Mouse (Mus musculus) CH12.LX (cell line): ENCODE results near the gene Ppcs. TPM values are rescaled to one million over a fixed set of nuclear protein-coding genes. Genes with fewer than 3 reads are reported as not detected.

Source experiments
- DNase-seq: peaks from one replicate; pipeline ENCODE4 v3.0.0-alpha.2; 2013; ENCODE audit errors: extremely low read depth
- H3K27ac ChIP-seq: 2 replicates; pipeline ENCODE4 v1.5.1; 2012; ENCODE audit warnings: low read depth, mild to moderate bottlenecking, control low read depth, moderate library complexity; ENCODE audit not compliant: insufficient read depth
- H3K27me3 ChIP-seq: replicated peaks from 2 replicates; pipeline ENCODE3; 2012; ENCODE audit warnings: inconsistent platforms
- H3K36me3 ChIP-seq, 2 experiments: replicated peaks in 1 of 2; 2 replicates each; pipeline versions ENCODE3 to v1.6.1; 2012; ENCODE audit warnings: inconsistent platforms in 1 of 2, low read length in 1 of 2, mild to moderate bottlenecking in 1 of 2, mixed read lengths in 1 of 2, moderate library complexity in 1 of 2; ENCODE audit not compliant: control insufficient read depth in 1 of 2, insufficient read depth in 1 of 2
- H3K4me1 ChIP-seq, 2 experiments: 2 replicates each; pipeline ENCODE4 v1.6.1; 2012; ENCODE audit warnings: inconsistent platforms in 1 of 2, moderate library complexity in 1 of 2; ENCODE audit not compliant: insufficient read depth in 2 of 2, control insufficient read depth in 1 of 2
- H3K4me2 ChIP-seq: 2 replicates; pipeline ENCODE4 v1.6.1; 2012; ENCODE audit warnings: low read depth, mild to moderate bottlenecking, control low read depth; ENCODE audit not compliant: poor library complexity, insufficient read depth, severe bottlenecking
- H3K4me3 ChIP-seq, 3 experiments: fragments of 150-350 bp in 1 of 3; sonication (generic) in 1 of 3; replicated peaks in 1 of 3; 2 replicates each; pipeline versions ENCODE3 to v1.5.1; 2011 to 2012; ENCODE audit warnings: low read depth in 2 of 3, low read length in 2 of 3, mild to moderate bottlenecking in 2 of 3, moderate library complexity in 2 of 3, control low read depth in 1 of 3, improper control_type of control experiment in 1 of 3, inconsistent platforms in 1 of 3, mixed read lengths in 1 of 3; ENCODE audit not compliant: poor library complexity in 1 of 3
- H3K79me2 ChIP-seq: replicated peaks from 2 replicates; pipeline ENCODE4 v1.6.1; 2012; ENCODE audit warnings: mild to moderate bottlenecking, moderate library complexity; ENCODE audit not compliant: control insufficient read depth, poor library complexity, insufficient read depth, severe bottlenecking; ENCODE audit errors: extremely low read depth
- H3K9ac ChIP-seq: 2 replicates; pipeline ENCODE4 v1.6.1; 2012; ENCODE audit warnings: low read depth, mild to moderate bottlenecking, control low read depth, moderate library complexity; ENCODE audit not compliant: insufficient read depth
- H3K9me3 ChIP-seq: replicated peaks from 2 replicates; pipeline ENCODE3; 2012; ENCODE audit warnings: low read length, inconsistent platforms, mixed read lengths
- BHLHE40 ChIP-seq: IDR thresholded peaks from 2 replicates; pipeline ENCODE4 v1.6.1; 2011; ENCODE audit warnings: mild to moderate bottlenecking, low read depth, low read length, improper control_type of control experiment
- CHD2 ChIP-seq: IDR thresholded peaks from 2 replicates; pipeline ENCODE4 v1.6.1; 2011; ENCODE audit warnings: low read length, improper control_type of control experiment
- CTCF ChIP-seq, 2 experiments: IDR thresholded peaks in 1 of 2; conservative IDR thresholded peaks in 1 of 2; 2 replicates each; pipeline ENCODE4 v1.5.1; 2011 to 2012; ENCODE audit warnings: low read depth in 2 of 2, low read length in 2 of 2, improper control_type of control experiment in 1 of 2, inconsistent platforms in 1 of 2, mild to moderate bottlenecking in 1 of 2, moderate library complexity in 1 of 2
- E2F4 ChIP-seq: IDR thresholded peaks from 2 replicates; pipeline ENCODE4 v1.6.1; 2011; ENCODE audit warnings: low read depth, low read length, improper control_type of control experiment; ENCODE audit not compliant: insufficient replicate concordance
- ELF1 ChIP-seq: IDR thresholded peaks from 2 replicates; pipeline ENCODE4 v1.6.1; 2014; ENCODE audit warnings: low read depth, mild to moderate bottlenecking, inconsistent platforms, low read length, improper control_type of control experiment
- EP300 ChIP-seq: IDR thresholded peaks from 2 replicates; pipeline ENCODE4 v1.6.1; 2011; ENCODE audit warnings: low read length, improper control_type of control experiment
- ETS1 ChIP-seq: conservative IDR thresholded peaks from 2 replicates; pipeline ENCODE4 v1.6.1; 2012; ENCODE audit warnings: low read depth, mild to moderate bottlenecking, inconsistent platforms, low read length, improper control_type of control experiment, moderate library complexity
- GABPA ChIP-seq: IDR thresholded peaks from 2 replicates; pipeline ENCODE4 v1.6.1; 2012; ENCODE audit warnings: low read depth, low read length, improper control_type of control experiment, inconsistent platforms; ENCODE audit not compliant: insufficient replicate concordance
- HCFC1 ChIP-seq: IDR thresholded peaks from 2 replicates; pipeline ENCODE4 v1.6.1; 2012; ENCODE audit warnings: low read depth, mild to moderate bottlenecking, inconsistent platforms, low read length, improper control_type of control experiment
- IRF4 ChIP-seq: IDR thresholded peaks from 2 replicates; pipeline ENCODE4 v1.6.1; 2014; ENCODE audit warnings: low read depth, mild to moderate bottlenecking, inconsistent platforms, low read length, improper control_type of control experiment
- MAX ChIP-seq: IDR thresholded peaks from 2 replicates; pipeline ENCODE4 v1.6.1; 2011; ENCODE audit warnings: low read length, improper control_type of control experiment
- MAZ ChIP-seq: IDR thresholded peaks from 2 replicates; pipeline ENCODE4 v1.6.1; 2012; ENCODE audit warnings: low read depth, mild to moderate bottlenecking, inconsistent platforms, low read length, improper control_type of control experiment, moderate library complexity
- MEF2A ChIP-seq: IDR thresholded peaks from 2 replicates; pipeline ENCODE4 v1.6.1; 2014; ENCODE audit warnings: low read depth, mild to moderate bottlenecking, inconsistent platforms, low read length, improper control_type of control experiment, borderline replicate concordance
- MXI1 ChIP-seq: IDR thresholded peaks from 2 replicates; pipeline ENCODE4 v1.6.1; 2011; ENCODE audit warnings: mild to moderate bottlenecking, low read depth, low read length, improper control_type of control experiment
- MYC ChIP-seq: IDR thresholded peaks from 2 replicates; pipeline ENCODE4 v1.6.1; 2011; ENCODE audit warnings: low read depth, mild to moderate bottlenecking, improper control_type of control experiment, low read length
- NELFE ChIP-seq: IDR thresholded peaks from 2 replicates; pipeline ENCODE4 v1.6.1; 2011; ENCODE audit warnings: low read depth, low read length, improper control_type of control experiment
- POLR2A ChIP-seq: IDR thresholded peaks from 2 replicates; pipeline ENCODE4 v1.6.1; 2011; ENCODE audit warnings: low read depth, mild to moderate bottlenecking, improper control_type of control experiment, low read length
- POLR2AphosphoS2 ChIP-seq: IDR thresholded peaks from 2 replicates; pipeline ENCODE4 v1.6.1; 2011; ENCODE audit warnings: low read depth, low read length, improper control_type of control experiment
- RAD21 ChIP-seq: IDR thresholded peaks from 2 replicates; pipeline ENCODE4 v1.6.1; 2011; ENCODE audit warnings: low read depth, mild to moderate bottlenecking, low read length, improper control_type of control experiment, moderate library complexity
- SIN3A ChIP-seq: IDR thresholded peaks from 2 replicates; pipeline ENCODE4 v1.6.1; 2012; ENCODE audit warnings: low read length, improper control_type of control experiment, inconsistent platforms
- SMC3 ChIP-seq: IDR thresholded peaks from 2 replicates; pipeline ENCODE4 v1.6.1; 2011; ENCODE audit warnings: low read depth, low read length, improper control_type of control experiment
- TBP ChIP-seq: conservative IDR thresholded peaks from 2 replicates; pipeline ENCODE4 v1.6.1; 2011; ENCODE audit warnings: low read depth, low read length, improper control_type of control experiment
- TCF12 ChIP-seq: IDR thresholded peaks from 2 replicates; pipeline ENCODE4 v1.6.1; 2014; ENCODE audit warnings: low read depth, mild to moderate bottlenecking, inconsistent platforms, low read length, improper control_type of control experiment
- USF1 ChIP-seq: IDR thresholded peaks from 2 replicates; pipeline ENCODE4 v1.6.1; 2014; ENCODE audit warnings: low read depth, mild to moderate bottlenecking, inconsistent platforms, low read length, improper control_type of control experiment
- ZKSCAN1 ChIP-seq: IDR thresholded peaks from 2 replicates; pipeline ENCODE4 v1.6.1; 2012; ENCODE audit warnings: low read depth, inconsistent platforms, low read length, improper control_type of control experiment, borderline replicate concordance
- ZMIZ1 ChIP-seq: IDR thresholded peaks from 2 replicates; pipeline ENCODE4 v1.6.1; 2012; ENCODE audit warnings: low read depth, mild to moderate bottlenecking, inconsistent platforms, low read length, improper control_type of control experiment
- ZNF384 ChIP-seq: IDR thresholded peaks from 2 replicates; pipeline ENCODE4 v1.6.1; 2012; ENCODE audit warnings: low read depth, low read length, improper control_type of control experiment, inconsistent platforms
- dilution Hi-C: fragments of 300-500 bp; cut with MboI; formaldehyde crosslinking; loops from 2 replicates; pipeline ENCODE4 v1.14.3; 2020; ENCODE audit warnings: low sequenced_read_pairs; ENCODE audit not compliant: extremely low pct_unique_long_range_greater_than_20kb, extremely low pct_ligation_motif_present
- in situ Hi-C: fragments of 300-500 bp; cut with MboI; formaldehyde crosslinking; loops from 3 replicates; pipeline ENCODE4 v1.14.3; 2019; ENCODE audit warnings: low sequenced_read_pairs, low pct_ligation_motif_present, low pct_unique_long_range_greater_than_20kb, mixed read lengths
- polyA plus RNA-seq: library from polyadenylated mRNA; unstranded; fragments of >175 nt; gene quantifications from 2 replicates; pipeline ENCODE4 v1.2.1, GENCODE M21; 2012; ENCODE audit warnings: low read depth; ENCODE audit not compliant: insufficient read length
- total RNA-seq, 2 experiments: library from RNA; depleted of rRNA; stranded (reverse); fragments of 300-350 nt in 1 of 2; fragments of >200 nt in 1 of 2; gene quantifications; 2 replicates each; pipeline ENCODE4 v1.2.3; 2012 to 2014

The Ppcs gene
- total and polyA plus RNA-seq, 3 experiments = 14.7 to 22.7 (median 19.3) TPM

DNA sequence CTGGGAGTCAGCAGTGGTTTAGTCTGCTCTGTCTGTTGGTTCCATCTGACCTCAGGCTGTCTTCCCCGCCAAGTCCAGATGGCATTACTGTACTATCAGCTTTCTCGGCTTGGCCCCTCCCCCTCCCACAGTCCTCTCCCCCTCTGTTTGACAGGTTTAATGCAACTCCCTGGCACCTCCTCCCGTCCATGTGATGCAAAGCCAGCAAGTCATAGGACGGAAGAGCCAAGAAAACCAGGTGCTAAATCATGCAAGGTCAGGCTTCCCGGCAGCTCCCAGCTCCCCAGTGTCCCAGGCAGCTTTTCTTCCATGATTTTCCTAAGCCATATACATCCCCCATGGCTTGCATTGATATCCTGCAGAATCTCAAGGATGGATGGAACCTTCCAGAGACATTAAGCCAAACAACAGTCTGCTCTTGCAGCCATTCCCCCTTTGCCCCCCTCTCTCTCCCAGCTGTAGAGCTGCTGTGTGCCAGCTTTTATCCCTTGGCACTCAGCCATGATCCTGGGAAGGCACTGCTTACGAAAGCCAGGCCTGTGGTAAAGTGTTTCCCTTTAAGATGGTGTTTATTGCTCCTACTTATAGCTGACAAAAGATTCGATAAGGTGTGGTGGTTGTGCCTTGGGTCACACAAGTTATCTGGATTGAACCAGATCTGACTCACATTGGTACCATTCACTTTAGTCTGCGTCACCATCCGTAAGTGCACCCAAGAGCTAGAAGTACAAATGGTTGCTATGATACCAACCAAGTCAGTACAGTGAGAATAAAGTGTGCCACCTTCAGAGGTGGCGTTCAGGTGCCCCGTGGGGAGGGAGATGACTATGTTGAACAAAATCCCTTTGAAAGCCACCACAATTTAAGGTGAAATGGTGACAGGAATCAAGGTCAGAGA lies 40.9 kb upstream of the Ppcs start:
- Histone ChIP-seq H3K27me3 (no peaks in the 10 kb centered on the region), H3K4me1 (peaks cover 26 to 72% of the 10 kb centered on the region in 2 experiments), H3K9me3 (no peaks in the 10 kb centered on the region), H3K79me2 (no peaks in the 10 kb centered on the region), H3K4me2 (peak overlapping the region; percentile 90)
- DNase-seq = peak; percentile 90
- TF ChIP-seq E2F4 (no peak), ZNF384 (no peak), ELF1 (peak; percentile 54; the same call in 1 of the 2 replicates), ZMIZ1 (no peak; the same call in 1 of the 2 replicates), BHLHE40 (peak; percentile 24; the same call in 1 of the 2 replicates), POLR2A (peak; percentile 67), SMC3 (peak; percentile 46), ETS1 (peak; percentile 41; the same call in 1 of the 2 replicates), MEF2A (no peak; the same call in 1 of the 2 replicates), EP300 (no peak), USF1 (peak; percentile 61), CTCF (conservative IDR thresholded peaks at IDR 0.05 in 1 of 2, IDR thresholded peaks at IDR 0.05 in 1 of 2; ENCODE audit: low read depth in 2 of 2, low read length in 2 of 2) (peak in 1 of 2 experiments; percentile 53; a peak in 2 of 4 replicates), IRF4 (peak; percentile 60; the same call in 1 of the 2 replicates), MYC (0 out of 2 replicates have a peak, but pooled peaks have one; percentile 59), HCFC1 (peak; percentile 29; the same call in 1 of the 2 replicates), ZKSCAN1 (no peak), TCF12 (peak; percentile 72), MAZ (peak; percentile 76; the same call in 1 of the 2 replicates), TBP (peak; percentile 37), MAX (peak; percentile 82), GABPA (no peak), MXI1 (peak; percentile 85), NELFE (peak; percentile 57; the same call in 1 of the 2 replicates), CHD2 (peak; percentile 80), POLR2AphosphoS2 (0 out of 2 replicates have a peak, but pooled peaks have one; percentile 13), RAD21 (peak; percentile 47), SIN3A (peak; percentile 70; the same call in 1 of the 2 replicates)
- TF ChIP-seq, all 38 proteins: peak for 20
- in situ Hi-C loops (no loop called here), dilution Hi-C loops (no loop called here)
- Histone ChIP-seq H3K27ac (peak overlapping the region; percentile 75), H3K9ac (peak overlapping the region; percentile 43), H3K36me3 (peaks cover 0 to 9% of the 10 kb centered on the region in 2 experiments), H3K4me3 (peak overlapping the region; percentile 41 to 57 (median 44))
